Mouse (Mus musculus) subcutaneous adipose tissue, adult 2 months (tissue): Measurements from ENCODE around the gene Slc25a44. TPM values are rescaled to one million over a fixed set of nuclear protein-coding genes. Genes with fewer than 3 reads are reported as not detected.

Experiments
- polyA plus RNA-seq: library from polyadenylated mRNA; depleted of rRNA; stranded (reverse); fragments of >200 nt; gene quantifications from 2 replicates; pipeline ENCODE4 v1.2.3, GENCODE M21; 2012; ENCODE audit warnings: low replicate concordance; rRNA removed

The Slc25a44 gene
- polyA plus RNA-seq = 57.9 and 74.4 TPM in 2 replicates

DNA sequence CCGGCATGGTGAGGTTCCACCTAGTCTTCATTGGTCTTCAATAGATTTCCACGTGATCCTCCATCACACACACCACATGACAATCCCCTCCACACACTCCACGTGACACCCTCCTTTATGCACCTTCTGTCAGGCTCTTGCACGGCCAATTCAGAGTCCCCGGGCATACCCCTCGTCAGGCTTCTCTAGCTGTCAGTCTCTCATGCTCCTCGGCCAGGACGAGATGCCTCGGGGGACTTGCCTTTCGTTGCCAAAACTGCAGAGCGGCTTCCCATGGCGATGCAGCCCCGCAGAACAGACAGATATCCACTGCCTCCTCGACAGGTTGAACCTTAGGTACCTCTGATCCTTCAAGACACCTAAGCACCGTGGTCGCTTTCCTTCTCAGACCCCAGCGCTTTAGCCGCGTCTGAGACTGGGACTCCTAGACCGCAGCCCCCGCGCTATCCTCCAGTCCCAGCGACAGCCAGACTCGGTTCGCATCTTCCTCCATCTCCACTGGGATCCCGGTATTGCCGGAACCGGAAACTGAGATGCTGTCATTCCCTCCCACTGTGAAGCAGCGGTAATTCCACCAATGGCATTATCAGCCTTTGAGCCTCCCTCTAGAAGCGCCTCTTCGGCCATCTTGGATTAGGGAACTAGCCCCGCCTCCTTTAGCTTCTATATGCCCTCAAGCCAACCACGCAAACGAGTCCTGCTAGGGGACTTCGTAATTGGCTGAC, at the start of gene Slc25a44:
Gene Slc25a44 (minus strand): TSS at position 535 of the 725 bp plus-strand sequence.

DNA sequence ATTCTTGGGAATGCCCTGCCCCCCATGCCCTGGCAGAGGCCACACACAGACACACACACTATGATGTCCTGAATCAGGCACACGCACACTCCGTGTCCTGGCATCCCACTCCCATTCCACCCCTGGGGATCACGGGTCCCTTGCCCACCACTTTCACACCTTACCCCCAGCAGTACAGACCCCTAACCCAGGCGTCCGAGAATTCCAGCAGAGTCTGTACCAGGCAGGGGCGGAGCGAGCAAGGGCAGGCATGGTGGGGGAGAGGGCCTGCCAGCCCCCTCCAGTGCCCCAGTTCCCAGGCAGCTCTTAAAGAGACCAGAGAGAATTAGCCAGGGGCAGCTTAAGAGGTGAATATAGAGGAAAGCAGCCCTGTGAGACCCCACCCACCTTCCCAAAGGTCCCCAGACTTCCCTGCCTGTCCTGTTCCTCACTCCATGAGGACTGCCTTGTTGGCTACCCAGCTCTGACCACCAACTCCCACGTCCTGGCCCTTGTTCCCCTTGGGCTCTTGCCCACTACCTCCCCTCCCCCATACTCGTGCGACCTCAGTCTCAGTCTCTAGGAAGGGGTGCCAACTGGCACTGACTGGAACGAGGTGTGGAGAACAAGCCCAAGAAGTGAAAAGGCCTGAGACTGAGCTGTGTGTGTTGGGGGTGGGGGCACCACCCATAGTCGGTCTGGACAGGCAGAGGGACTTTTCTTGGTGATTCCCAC, 36.2 kb upstream of the Slc25a44 start, which contains the start of gene Sema4a:
Gene Sema4a (minus strand): TSS at position 200 of the 714 bp plus-strand sequence.

GRCm38 (mm10) chr3:88409741-88410644, 14.9 kb downstream of the Slc25a44 start, which contains the start of gene Pmf1:
Gene Pmf1 (minus strand): TSS chr3:88410331.

DNA sequence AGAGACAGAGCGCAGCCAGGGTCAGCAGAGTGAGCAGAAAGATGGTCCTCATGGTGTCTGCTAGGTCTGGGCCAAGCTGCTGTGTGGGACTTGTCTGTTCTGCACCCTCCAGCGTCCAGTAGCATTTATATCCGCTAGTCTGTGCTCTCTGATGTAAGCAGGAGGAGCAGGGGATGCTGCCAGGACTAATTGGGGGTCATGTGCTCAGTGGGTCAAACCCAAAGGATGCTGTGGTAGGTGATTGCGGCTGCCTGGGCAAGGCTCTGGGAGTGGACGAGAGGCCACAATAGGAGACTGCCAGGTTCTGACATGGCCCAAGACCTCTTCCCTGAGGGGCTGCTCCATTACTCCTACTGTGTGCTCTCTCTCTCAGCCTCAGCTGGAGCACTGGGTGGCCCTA, 40.6 kb downstream of the Slc25a44 start, which contains the start of gene Bglap:
Gene Bglap (minus strand): TSS at position 101 of the 400 bp plus-strand sequence.

DNA sequence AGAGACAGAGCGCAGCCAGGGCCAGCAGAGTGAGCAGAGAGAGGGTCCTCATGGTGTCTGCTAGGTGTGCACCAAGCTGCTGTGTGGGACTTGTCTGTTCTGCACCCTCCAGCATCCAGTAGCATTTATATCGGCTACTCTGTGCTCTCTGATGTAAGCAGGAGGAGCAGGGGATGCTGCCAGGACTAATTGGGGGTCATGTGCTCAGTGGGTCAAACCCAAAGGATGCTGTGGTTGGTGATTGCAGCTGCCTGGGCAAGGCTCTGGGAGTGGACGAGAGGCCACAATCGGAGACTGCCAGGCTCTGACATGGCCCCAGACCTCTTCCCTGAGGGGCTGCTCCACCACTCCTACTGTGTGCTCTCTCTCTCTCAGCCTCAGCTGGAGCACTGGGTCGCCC, 46.3 kb downstream of the Slc25a44 start, which contains the start of gene Bglap2:
Gene Bglap2 (minus strand): TSS at position 101 of the 400 bp plus-strand sequence.

GRCm38 (mm10) chr3:88372643-88373042, 52.3 kb downstream of the Slc25a44 start, which contains the start of gene Bglap3:
Gene Bglap3 (minus strand): TSS chr3:88372743.

DNA sequence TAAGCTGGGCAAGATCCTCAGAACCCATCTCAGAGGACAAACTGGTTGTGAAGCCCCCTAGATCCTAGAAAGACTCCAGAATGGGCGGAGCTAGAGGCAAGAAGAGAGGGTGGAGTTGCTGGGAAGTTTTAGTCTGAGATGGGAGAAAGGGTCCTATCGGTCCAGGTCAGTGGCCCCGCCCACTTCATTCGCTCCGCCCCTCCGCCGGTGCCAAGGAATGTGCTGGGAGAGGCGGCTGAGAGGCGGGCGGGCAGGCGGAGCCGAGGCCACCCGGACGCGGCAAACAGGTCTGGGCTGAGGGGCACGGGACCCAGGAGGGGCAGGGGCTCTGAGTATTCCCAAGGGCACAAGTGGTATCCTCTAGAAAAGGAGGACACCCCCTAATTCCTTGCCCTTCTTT, 60.6 kb downstream of the Slc25a44 start, which contains the start of gene Paqr6:
Gene Paqr6 (plus strand): TSS at position 248 of the 400 bp plus-strand sequence.

Other genes with a start within 250 kb of the Slc25a44 start
- gene Rhbg, start 170.4 kb downstream of the Slc25a44 start, polyA plus RNA-seq = 1.3 and 2.6 TPM in 2 replicates
- gene Gm38392, start 137.9 kb downstream of the Slc25a44 start, polyA plus RNA-seq = 0.33 and 0.42 TPM in 2 replicates
- 5.6 and 5.7 TPM in 2 replicates for gene Tsacc, start 128.1 kb downstream of the Slc25a44 start, polyA plus RNA-seq
- 112 and 200 TPM in 2 replicates for gene Cct3, start 128.0 kb downstream of the Slc25a44 start, polyA plus RNA-seq
- gene Glmp, start 100.1 kb downstream of the Slc25a44 start, polyA plus RNA-seq = 237 and 305 TPM in 2 replicates
- gene Tmem79, start 89.0 kb downstream of the Slc25a44 start, polyA plus RNA-seq = 39.1 and 40.3 TPM in 2 replicates
- 60.2 and 94.7 TPM in 2 replicates for gene Smg5, start 88.9 kb downstream of the Slc25a44 start, polyA plus RNA-seq
- gene Paqr6, start 60.6 kb downstream of the Slc25a44 start, polyA plus RNA-seq = 10.3 and 13.1 TPM in 2 replicates
- gene Bglap3, start 52.4 kb downstream of the Slc25a44 start, polyA plus RNA-seq = 0.14 and 0.19 TPM in 2 replicates
- gene Bglap2, start 46.4 kb downstream of the Slc25a44 start, polyA plus RNA-seq = not detected in 2 replicates
- not detected in 2 replicates for gene Bglap, start 40.7 kb downstream of the Slc25a44 start, polyA plus RNA-seq
- 35.7 and 50.0 TPM in 2 replicates for gene Pmf1, start 14.8 kb downstream of the Slc25a44 start, polyA plus RNA-seq
- 51.9 and 53.4 TPM in 2 replicates for gene Sema4a, start 36.0 kb upstream of the Slc25a44 start, polyA plus RNA-seq
- 140 and 285 TPM in 2 replicates for gene Lmna, start 84.8 kb upstream of the Slc25a44 start, polyA plus RNA-seq
- gene Mex3a, start 107.3 kb upstream of the Slc25a44 start, polyA plus RNA-seq = 0.56 and 12.0 TPM in 2 replicates
- 0.40 and 40.0 TPM in 2 replicates for gene Rab25, start 123.2 kb upstream of the Slc25a44 start, polyA plus RNA-seq
- 148 and 176 TPM in 2 replicates for gene Lamtor2, start 127.9 kb upstream of the Slc25a44 start, polyA plus RNA-seq
- gene Ubqln4, start 128.6 kb upstream of the Slc25a44 start, polyA plus RNA-seq = 63.5 and 103 TPM in 2 replicates
- gene Ssr2, start 150.7 kb upstream of the Slc25a44 start, polyA plus RNA-seq = 270 and 325 TPM in 2 replicates
- 76.8 and 130 TPM in 2 replicates for gene Arhgef2, start 180.8 kb upstream of the Slc25a44 start, polyA plus RNA-seq
- not detected in 2 replicates for gene Rxfp4, start 228.0 kb upstream of the Slc25a44 start, polyA plus RNA-seq